Mouse (Mus musculus) CH12.LX (cell line): ENCODE measurements around the gene Rasd2.

ENCODE experiments used
- BHLHE40 ChIP-seq: IDR thresholded peaks from 2 replicates; pipeline ENCODE4 v1.6.1; 2011; ENCODE audit warnings: mild to moderate bottlenecking, low read depth, low read length, improper control_type of control experiment
- CTCF ChIP-seq, 2 experiments: IDR thresholded peaks in 1 of 2; conservative IDR thresholded peaks in 1 of 2; 2 replicates each; pipeline ENCODE4 v1.5.1; 2011 to 2012; ENCODE audit warnings: low read depth in 2 of 2, low read length in 2 of 2, improper control_type of control experiment in 1 of 2, inconsistent platforms in 1 of 2, mild to moderate bottlenecking in 1 of 2, moderate library complexity in 1 of 2
- E2F4 ChIP-seq: IDR thresholded peaks from 2 replicates; pipeline ENCODE4 v1.6.1; 2011; ENCODE audit warnings: low read depth, low read length, improper control_type of control experiment; ENCODE audit not compliant: insufficient replicate concordance
- EP300 ChIP-seq: IDR thresholded peaks from 2 replicates; pipeline ENCODE4 v1.6.1; 2011; ENCODE audit warnings: low read length, improper control_type of control experiment
- NRF1 ChIP-seq: IDR thresholded peaks from 2 replicates; pipeline ENCODE4 v1.6.1; 2014; ENCODE audit warnings: low read depth, mild to moderate bottlenecking, inconsistent platforms, low read length, improper control_type of control experiment, moderate library complexity
- POLR2A ChIP-seq: IDR thresholded peaks from 2 replicates; pipeline ENCODE4 v1.6.1; 2011; ENCODE audit warnings: low read depth, mild to moderate bottlenecking, improper control_type of control experiment, low read length
- UBTF ChIP-seq: IDR thresholded peaks from 2 replicates; pipeline ENCODE4 v1.6.1; 2012; ENCODE audit warnings: low read depth, mild to moderate bottlenecking, inconsistent platforms, low read length, improper control_type of control experiment, moderate library complexity
- ZC3H11A ChIP-seq: IDR thresholded peaks from 2 replicates; pipeline ENCODE4 v1.6.1; 2012; ENCODE audit warnings: low read depth, mild to moderate bottlenecking, inconsistent platforms, low read length, improper control_type of control experiment
- ZNF384 ChIP-seq: IDR thresholded peaks from 2 replicates; pipeline ENCODE4 v1.6.1; 2012; ENCODE audit warnings: low read depth, low read length, improper control_type of control experiment, inconsistent platforms

GRCm38 (mm10) chr8:75202913-75203312 lies 10.8 kb upstream of the Rasd2 start:
- no peak for TF ChIP-seq E2F4
- no peak for TF ChIP-seq CTCF (conservative IDR thresholded peaks at IDR 0.05 in 1 of 2, IDR thresholded peaks at IDR 0.05 in 1 of 2; ENCODE audit: low read depth in 2 of 2, low read length in 2 of 2)
- TF ChIP-seq BHLHE40: no peak
- TF ChIP-seq ZNF384: no peak
- no peak for TF ChIP-seq UBTF
- TF ChIP-seq EP300: no peak
- TF ChIP-seq POLR2A: no peak
- no peak for TF ChIP-seq ZC3H11A
- no peak for TF ChIP-seq NRF1
